Mouse (Mus musculus): ENCODE data around the gene Pnpla5.

DNA sequence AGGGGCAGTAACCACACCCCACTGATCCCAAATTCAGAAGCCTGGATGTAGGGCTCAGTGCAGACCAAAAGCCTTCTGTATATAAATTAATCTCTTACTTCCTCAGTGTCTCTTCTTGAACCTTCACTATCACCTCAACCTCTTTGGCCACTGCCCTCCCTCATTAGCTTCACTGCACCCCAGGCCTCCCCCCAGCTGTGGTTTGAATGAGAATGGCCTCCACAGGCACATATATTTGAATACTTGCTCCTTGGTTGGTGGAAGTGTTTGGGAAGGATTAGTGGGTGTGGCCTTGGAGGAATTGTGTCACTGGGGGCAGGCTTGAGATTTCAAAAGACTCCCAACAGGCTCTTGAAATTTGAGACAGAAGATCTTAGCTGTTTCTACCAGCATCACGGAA, 6.5 kb downstream of the Pnpla5 start:
- no peak for TF ChIP-seq CTCF (IDR thresholded peaks at IDR 0.05; ENCODE audit: insufficient read depth, low read depth, low read length)
- TF ChIP-seq POLR2A (IDR thresholded peaks at IDR 0.05; ENCODE audit: insufficient read depth, low read depth, low read length): no peak
